Mouse (Mus musculus) embryonic facial prominence, embryonic 12.5 days (tissue): ENCODE data around the gene Hoxc5. TPM values are rescaled to one million over a fixed set of nuclear protein-coding genes. Genes with fewer than 3 reads are reported as not detected.

Experiments
- ATAC-seq: fragments of 200-750 bp; cut with Nextera tagmentation; 2 replicates; pipeline ENCODE4 v1.8.0; 2017; ENCODE audit not compliant: insufficient number of reproducible peaks, insufficient read depth, low FRiP score, low TSS enrichment
- H3K27ac ChIP-seq: fragments of 300-500 bp; sonication (generic); 2 replicates; pipeline ENCODE4 v1.5.1; 2016; ENCODE audit warnings: mild to moderate bottlenecking
- H3K27me3 ChIP-seq: fragments of 300-500 bp; sonication (generic); 2 replicates; pipeline ENCODE4 v1.6.1; 2016; ENCODE audit warnings: mild to moderate bottlenecking, moderate library complexity
- H3K36me3 ChIP-seq: fragments of 300-500 bp; sonication (generic); 2 replicates; pipeline ENCODE4 v1.6.1; 2016; ENCODE audit warnings: mild to moderate bottlenecking
- H3K4me1 ChIP-seq: fragments of 300-500 bp; sonication (generic); 2 replicates; pipeline ENCODE4 v1.6.1; 2016
- H3K4me2 ChIP-seq: fragments of 300-500 bp; sonication (generic); replicated peaks from 2 replicates; pipeline ENCODE4 v1.6.1; 2016; ENCODE audit warnings: mild to moderate bottlenecking, moderate library complexity
- H3K4me3 ChIP-seq: fragments of 300-500 bp; sonication (generic); 2 replicates; pipeline ENCODE4 v1.5.1; 2016; ENCODE audit warnings: mild to moderate bottlenecking
- H3K9ac ChIP-seq: fragments of 300-500 bp; sonication (generic); 2 replicates; pipeline ENCODE4 v1.6.1; 2016; ENCODE audit warnings: mild to moderate bottlenecking, moderate library complexity
- H3K9me3 ChIP-seq: fragments of 300-500 bp; sonication (generic); 2 replicates; pipeline ENCODE4 v1.6.1; 2016; ENCODE audit warnings: mild to moderate bottlenecking, moderate library complexity
- WGBS: fragments of 180-500 bp; shearing (Covaris S2); methylation state at CpG from one replicate; pipeline ENCODE4 v1.1.7; 2016; 5-methylcytosine and 5-hydroxymethylcytosine counted together
- polyA plus RNA-seq: library from polyadenylated mRNA; unstranded; fragments of >200 nt; fragmentation: Nextera tagmentation; extraction: Ambion mirVana; gene quantifications from 2 replicates; pipeline ENCODE4 v1.2.1, GENCODE M21; 2016

Gene Hoxc5
- polyA plus RNA-seq, 1 experiment from 2014 or later: 2.4 TPM

DNA sequence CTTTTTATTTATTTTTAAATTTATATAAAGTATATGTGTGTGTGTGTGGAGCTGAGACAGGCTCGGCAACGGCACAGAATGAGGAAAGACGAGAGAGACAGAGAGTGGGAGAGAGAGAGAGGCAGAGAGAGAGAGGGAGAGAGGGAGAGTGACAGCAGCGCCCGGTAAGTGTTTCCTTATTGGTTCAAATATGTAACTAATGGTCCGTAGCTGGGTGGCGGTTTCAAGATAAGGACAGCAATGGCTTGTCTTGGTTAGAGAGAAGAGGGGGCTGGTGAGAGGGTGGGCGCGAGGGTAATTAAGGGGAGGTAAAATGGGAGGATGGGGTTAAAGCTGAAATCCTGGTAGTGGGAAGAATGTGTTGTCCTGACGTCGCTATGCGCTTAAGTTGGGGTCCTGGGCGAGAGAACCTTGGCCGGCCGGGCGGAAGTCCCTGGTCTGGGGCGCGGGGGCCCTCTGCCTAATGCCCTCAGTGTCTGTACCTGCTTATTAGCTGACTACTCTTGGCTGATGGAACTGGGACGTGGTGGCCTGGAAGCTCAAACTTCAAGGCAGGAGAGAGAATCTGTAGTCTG lies 31.5 kb downstream of the Hoxc5 start:
- H3K27ac ChIP-seq: no peak overlapping the region

DNA sequence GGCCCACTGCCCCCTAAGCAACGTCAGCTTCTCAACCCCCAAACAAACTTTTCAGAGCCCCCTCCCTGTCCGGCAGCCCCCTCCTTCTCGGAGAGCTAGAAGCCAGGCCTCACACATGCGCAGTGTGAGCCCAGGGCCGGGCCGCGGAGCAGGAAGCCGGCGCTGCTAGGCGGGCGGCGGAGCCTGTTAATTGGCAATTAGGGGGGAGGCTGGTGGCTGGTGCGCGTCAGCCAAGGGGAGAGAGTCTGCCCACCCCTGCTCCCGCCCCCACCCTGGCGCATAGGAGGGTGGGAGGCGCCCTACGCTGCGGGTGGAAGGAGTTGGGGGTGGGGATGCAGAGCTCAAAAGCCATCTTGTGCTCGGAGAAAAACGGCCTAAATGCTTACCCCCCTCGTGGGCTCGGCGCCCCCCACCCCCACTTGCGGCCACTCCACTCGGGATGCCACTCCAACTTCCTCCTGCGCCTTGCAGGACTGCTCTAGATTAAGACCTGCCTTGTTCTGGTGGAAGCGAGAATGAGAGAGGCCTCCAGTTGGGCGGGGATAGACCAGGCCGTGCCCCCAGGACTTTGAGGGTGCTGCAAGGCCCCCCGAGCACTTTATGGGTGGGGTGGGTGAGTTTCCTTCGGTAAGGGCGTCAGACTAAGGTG lies 32.1 kb downstream of the Hoxc5 start:
- under 1% methylated on average over 33 of the region's 33 CpGs for WGBS
- Histone ChIP-seq H3K9me3 (no peaks in the 10 kb centered on the region), H3K27me3 (peaks cover 98% of the 10 kb centered on the region), H3K4me2 (peak overlapping the region; percentile 61), H3K4me1 (peaks cover 11% of the 10 kb centered on the region), H3K9ac (no peak overlapping the region), H3K4me3 (peak overlapping the region; percentile 35), H3K36me3 (no peaks in the 10 kb centered on the region), H3K27ac (no peak overlapping the region)
- ATAC-seq: no peak

More for the DNA sequence above, 31.5 kb downstream of the Hoxc5 start:
- no peaks in the 10 kb centered on the region for H3K36me3 ChIP-seq
- H3K4me3 ChIP-seq: peak overlapping the region; percentile 35
- peaks cover 98% of the 10 kb centered on the region for H3K27me3 ChIP-seq
- H3K4me1 ChIP-seq: peaks cover 11% of the 10 kb centered on the region
- ATAC-seq: no peak
- 1% methylated on average over 19 of the region's 19 CpGs for WGBS
- H3K4me2 ChIP-seq: peak overlapping the region; percentile 61
- no peaks in the 10 kb centered on the region for H3K9me3 ChIP-seq
- H3K9ac ChIP-seq: no peak overlapping the region

- Histone ChIP-seq H3K9ac (no peak overlapping the region), H3K36me3 (no peaks in the 10 kb centered on the region), H3K27me3 (peaks cover 98% of the 10 kb centered on the region), H3K4me1 (peaks cover 11% of the 10 kb centered on the region), H3K4me2 (no peak overlapping the region), H3K4me3 (no peak overlapping the region), H3K9me3 (no peaks in the 10 kb centered on the region), H3K27ac (no peak overlapping the region)
- ATAC-seq: no peak
- 2% methylated on average over 11 of the region's 11 CpGs for WGBS
Observed at GRCm38 (mm10) chr15:102999955-103000354, 32.7 kb downstream of the Hoxc5 start.

DNA sequence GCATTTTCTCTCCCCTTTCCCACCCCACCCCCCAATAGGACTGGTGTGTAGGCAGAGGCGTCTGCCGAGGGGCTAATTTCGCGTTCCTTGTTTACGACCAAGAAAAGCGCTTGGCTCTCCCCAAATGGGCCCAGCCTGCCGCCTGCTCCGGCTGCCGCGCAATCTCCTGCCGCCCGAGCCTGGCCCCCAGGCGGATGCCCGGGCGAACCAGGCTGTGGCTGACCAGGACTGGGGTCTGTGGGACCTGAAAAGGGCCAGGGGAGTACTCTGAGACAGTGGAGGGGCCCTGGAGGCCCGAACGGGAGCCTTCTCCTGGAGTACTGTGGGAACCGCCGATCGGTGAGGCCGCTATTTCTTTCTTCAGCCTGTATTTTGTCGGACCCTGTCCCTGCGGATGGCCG lies 33.3 kb downstream of the Hoxc5 start:
- Histone ChIP-seq H3K9me3 (no peaks in the 10 kb centered on the region), H3K36me3 (no peaks in the 10 kb centered on the region), H3K4me3 (no peak overlapping the region), H3K27me3 (peaks cover 98% of the 10 kb centered on the region), H3K4me1 (peaks cover 11% of the 10 kb centered on the region), H3K9ac (no peak overlapping the region), H3K4me2 (no peak overlapping the region), H3K27ac (no peak overlapping the region)
- WGBS: under 1% methylated on average over 24 of the region's 24 CpGs
- ATAC-seq: no peak

DNA sequence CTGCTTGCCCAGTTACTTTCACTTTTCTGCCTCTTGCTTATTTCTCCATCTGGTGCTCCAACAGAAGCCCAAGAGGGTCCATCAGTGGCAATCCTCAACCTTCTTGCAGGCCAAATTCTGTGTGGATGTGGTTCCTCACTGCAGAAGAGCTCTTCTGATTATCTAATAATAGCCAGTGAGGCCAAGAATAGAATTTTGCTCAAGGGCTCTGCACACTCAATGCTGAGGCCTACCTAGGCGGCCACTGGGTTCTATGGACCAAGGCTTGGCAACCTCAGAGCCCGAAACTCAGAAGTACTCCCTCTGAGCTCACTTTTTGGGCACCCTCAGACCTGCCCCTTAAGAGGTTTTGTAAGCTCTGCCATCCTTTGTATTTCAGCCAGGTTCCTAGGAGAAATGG lies 34.1 kb downstream of the Hoxc5 start:
- H3K9ac ChIP-seq: no peak overlapping the region
- peaks cover 98% of the 10 kb centered on the region for H3K27me3 ChIP-seq
- H3K4me2 ChIP-seq: no peak overlapping the region
- no peaks in the 10 kb centered on the region for H3K36me3 ChIP-seq
- no peak overlapping the region for H3K27ac ChIP-seq
- H3K4me3 ChIP-seq: no peak overlapping the region
- no peaks in the 10 kb centered on the region for H3K9me3 ChIP-seq
- H3K4me1 ChIP-seq: peaks cover 11% of the 10 kb centered on the region
- WGBS: 15% methylated on average over 2 of the region's 2 CpGs
- no peak for ATAC-seq

- H3K9ac ChIP-seq: no peak overlapping the region
Observed at GRCm38 (mm10) chr15:103002156-103002555, 34.9 kb downstream of the Hoxc5 start.

DNA sequence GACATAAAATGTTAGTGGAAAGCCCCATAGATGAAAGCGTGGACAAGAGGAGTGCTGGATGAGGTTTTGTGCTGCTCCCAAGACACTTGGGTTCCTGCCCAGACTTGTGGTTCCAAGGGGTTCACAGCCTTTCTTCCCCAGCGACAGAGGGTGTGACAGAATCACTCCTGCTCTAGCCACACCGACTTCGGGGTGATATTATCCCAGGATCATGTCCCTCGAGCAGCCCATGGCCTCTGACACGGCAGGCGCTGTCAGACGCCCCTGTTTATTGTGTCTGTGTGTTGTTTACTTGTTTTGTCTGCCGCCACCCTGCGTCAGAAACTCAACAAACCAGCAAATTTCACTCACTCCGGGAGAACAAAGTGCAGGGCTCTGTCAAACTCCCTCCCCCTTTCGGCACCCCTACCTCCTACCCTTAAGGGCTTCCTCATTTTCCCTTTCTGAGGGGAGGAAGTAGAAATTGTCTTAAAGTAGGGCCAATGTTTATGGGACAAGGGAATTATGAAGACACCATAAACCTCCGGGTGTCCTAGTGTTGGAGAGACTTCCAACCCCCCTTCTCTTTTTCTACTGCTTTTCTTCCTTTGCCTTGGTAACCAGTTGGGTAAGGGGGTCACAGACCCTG lies 35.7 kb downstream of the Hoxc5 start:
- 3% methylated on average over 13 of the region's 13 CpGs for WGBS
- no peak for ATAC-seq
- H3K27me3 ChIP-seq: peaks cover 100% of the 10 kb centered on the region
- H3K36me3 ChIP-seq: no peaks in the 10 kb centered on the region
- H3K4me2 ChIP-seq: no peak overlapping the region
- H3K4me1 ChIP-seq: peaks cover 11% of the 10 kb centered on the region
- no peak overlapping the region for H3K4me3 ChIP-seq
- no peak overlapping the region for H3K9ac ChIP-seq
- H3K9me3 ChIP-seq: no peaks in the 10 kb centered on the region
- no peak overlapping the region for H3K27ac ChIP-seq

More at GRCm38 (mm10) chr15:103002156-103002555, 34.9 kb downstream of the Hoxc5 start:
- peaks cover 11% of the 10 kb centered on the region for H3K4me1 ChIP-seq
- no peaks in the 10 kb centered on the region for H3K9me3 ChIP-seq
- no peak overlapping the region for H3K4me2 ChIP-seq
- ATAC-seq: no peak
- H3K27me3 ChIP-seq: peaks cover 100% of the 10 kb centered on the region
- WGBS: 1% methylated on average over 4 of the region's 4 CpGs
- no peak overlapping the region for H3K27ac ChIP-seq
- no peak overlapping the region for H3K4me3 ChIP-seq
- no peaks in the 10 kb centered on the region for H3K36me3 ChIP-seq

GRCm38 (mm10) chr15:103005308-103005707 lies 38.1 kb downstream of the Hoxc5 start:
- H3K9ac ChIP-seq: no peak overlapping the region
- H3K4me3 ChIP-seq: no peak overlapping the region
- H3K27me3 ChIP-seq: peaks cover 100% of the 10 kb centered on the region
- no peak overlapping the region for H3K4me2 ChIP-seq
- H3K9me3 ChIP-seq: no peaks in the 10 kb centered on the region
- ATAC-seq: no peak
- H3K36me3 ChIP-seq: no peaks in the 10 kb centered on the region
- 1% methylated on average over 17 of the region's 17 CpGs for WGBS
- no peak overlapping the region for H3K27ac ChIP-seq
- H3K4me1 ChIP-seq: no peaks in the 10 kb centered on the region

GRCm38 (mm10) chr15:103005797-103006196 lies 38.6 kb downstream of the Hoxc5 start:
- no peak for ATAC-seq
- no peak overlapping the region for H3K4me3 ChIP-seq
- H3K9me3 ChIP-seq: no peaks in the 10 kb centered on the region
- H3K4me2 ChIP-seq: no peak overlapping the region
- H3K36me3 ChIP-seq: no peaks in the 10 kb centered on the region
- H3K27ac ChIP-seq: no peak overlapping the region
- no peak overlapping the region for H3K9ac ChIP-seq
- 2% methylated on average over 5 of the region's 5 CpGs for WGBS
- H3K4me1 ChIP-seq: no peaks in the 10 kb centered on the region
- peaks cover 100% of the 10 kb centered on the region for H3K27me3 ChIP-seq

DNA sequence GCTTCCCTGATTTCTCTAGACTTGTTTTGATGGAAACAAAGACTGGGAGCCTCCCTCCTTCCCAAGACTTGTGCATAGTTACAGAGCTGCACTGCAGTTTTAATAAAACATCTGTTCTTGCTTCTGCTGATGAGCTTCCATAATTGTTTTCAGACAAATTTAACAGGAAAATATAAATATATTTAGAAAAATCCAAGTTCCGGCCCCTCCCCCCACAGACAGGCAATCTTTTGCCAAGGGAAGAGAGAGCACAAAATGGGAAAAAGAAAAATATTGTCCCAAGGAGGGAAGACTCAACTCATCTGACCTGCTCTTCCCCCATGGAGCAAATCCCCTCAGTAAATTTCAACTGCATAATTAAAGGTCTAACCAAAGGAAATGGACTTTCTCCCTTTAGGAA lies 39.1 kb downstream of the Hoxc5 start:
- Histone ChIP-seq H3K27ac (no peak overlapping the region), H3K4me1 (no peaks in the 10 kb centered on the region), H3K4me3 (no peak overlapping the region), H3K36me3 (no peaks in the 10 kb centered on the region), H3K27me3 (peaks cover 100% of the 10 kb centered on the region), H3K9ac (no peak overlapping the region), H3K4me2 (no peak overlapping the region), H3K9me3 (no peaks in the 10 kb centered on the region)
- WGBS: 12% methylated on average over 1 of the region's 1 CpGs
- no peak for ATAC-seq

DNA sequence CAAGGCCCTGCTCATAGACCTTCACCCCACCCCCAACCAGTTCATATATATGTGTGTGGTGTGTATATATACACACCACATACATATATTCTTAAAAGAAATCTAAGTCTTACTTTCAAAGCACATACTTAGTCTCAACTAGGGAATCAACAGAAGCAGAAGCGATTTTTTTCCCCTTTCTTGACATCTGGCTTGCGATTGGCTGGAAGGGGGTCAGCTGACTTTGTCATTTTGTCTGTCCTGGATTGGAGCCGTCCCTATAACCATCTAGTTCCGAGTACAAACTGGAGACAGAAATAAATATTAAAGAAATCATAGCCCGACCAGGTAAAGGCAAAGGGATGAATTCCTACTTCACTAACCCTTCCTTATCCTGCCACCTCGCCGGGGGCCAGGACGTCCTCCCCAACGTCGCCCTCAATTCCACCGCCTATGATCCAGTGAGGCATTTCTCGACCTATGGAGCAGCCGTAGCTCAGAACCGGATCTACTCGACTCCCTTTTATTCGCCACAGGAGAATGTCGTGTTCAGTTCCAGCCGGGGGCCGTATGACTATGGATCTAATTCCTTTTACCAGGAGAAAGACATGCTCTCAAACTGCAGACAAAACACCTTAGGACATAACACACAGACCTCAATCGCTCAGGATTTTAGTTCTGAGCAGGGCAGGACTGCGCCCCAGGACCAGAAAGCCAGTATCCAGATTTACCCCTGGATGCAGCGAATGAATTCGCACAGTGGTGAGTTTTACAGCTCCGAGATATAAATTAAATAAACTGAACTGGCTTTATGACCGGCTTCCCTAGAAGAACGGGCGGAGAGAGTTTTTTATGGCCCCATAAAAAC lies 42.2 kb downstream of the Hoxc5 start:
- no peaks in the 10 kb centered on the region for H3K36me3 ChIP-seq
- H3K9ac ChIP-seq: no peak overlapping the region
- no peak overlapping the region for H3K4me2 ChIP-seq
- peaks cover 98% of the 10 kb centered on the region for H3K27me3 ChIP-seq
- no peak overlapping the region for H3K4me3 ChIP-seq
- no peak overlapping the region for H3K27ac ChIP-seq
- WGBS: 1% methylated on average over 27 of the region's 27 CpGs
- H3K9me3 ChIP-seq: no peaks in the 10 kb centered on the region
- no peaks in the 10 kb centered on the region for H3K4me1 ChIP-seq
- ATAC-seq: no peak
